In the genomic region with DNA sequence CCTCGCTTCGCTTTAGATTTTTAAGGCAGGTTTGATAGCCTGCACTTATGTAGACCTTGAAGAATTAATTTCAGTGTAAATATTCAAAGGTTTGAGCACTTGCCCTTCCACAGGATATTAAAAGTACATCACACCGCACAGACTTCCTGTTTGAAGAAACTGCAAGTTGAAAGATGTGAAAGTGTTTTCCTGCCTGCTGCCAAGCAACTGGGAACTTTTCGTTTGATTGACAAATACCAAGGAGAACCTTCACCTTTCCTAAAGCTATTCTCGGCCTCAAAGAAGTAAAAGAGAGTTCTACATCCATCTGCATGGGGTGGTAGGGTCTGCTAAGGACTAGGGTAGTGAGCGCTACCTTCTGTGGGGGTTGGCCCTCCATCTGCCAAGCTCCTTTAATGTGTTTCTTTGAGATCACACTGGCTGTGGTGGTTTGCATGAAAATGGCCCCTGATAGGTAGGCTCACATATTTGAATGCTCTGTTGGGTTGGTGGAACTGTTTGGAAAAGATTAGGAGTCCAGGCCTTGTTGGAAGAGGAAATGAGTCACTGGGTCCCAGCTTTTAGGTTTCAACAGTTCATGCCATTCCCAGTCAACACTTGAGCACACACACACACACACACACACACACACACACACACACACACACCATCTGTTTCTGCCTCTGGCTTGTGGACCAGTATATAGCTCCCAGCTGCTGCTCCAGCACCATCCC, we compare ENCODE assay signal across 17 mouse cellular contexts. TPM values are rescaled to one million over a fixed set of nuclear protein-coding genes. Genes with fewer than 3 reads are reported as not detected.
DNase-seq lines count a peak whose midpoint lies in the region; ATAC-seq and TF ChIP-seq lines count a peak whose summit lies in the region.
"Had no signal": no experiment of that assay in that cellular context is flagged by ENCODE, and none has a peak within 500 bp of the region (broad histone marks: within the 10 kb centered on the region; RNA-seq: fewer than 3 reads in every experiment).

No protein-coding gene starts in this region.

- ATAC-seq in heart, embryonic 13.5 days (ENCODE audit: extremely low read depth, insufficient number of reproducible peaks, low FRiP score, low TSS enrichment) = no peak
- ATAC-seq in liver, embryonic 12.5 days = no peak
- ATAC-seq: forebrain, embryonic 14.5 days; hindbrain, embryonic 16.5 days; Patski had no signal

- no peaks in the 10 kb centered on the region for H3K36me3 ChIP-seq in heart, embryonic 13.5 days
- no peaks in the 10 kb centered on the region for H3K36me3 ChIP-seq in liver, embryonic 12.5 days
- H3K36me3 ChIP-seq: embryonic facial prominence, embryonic 15.5 days; heart, embryonic 15.5 days had no signal

- TF ChIP-seq CTCF in left cerebral cortex, adult 2 months (IDR thresholded peaks at IDR 0.05) = no peak

- no peak overlapping the region for H3K4me2 ChIP-seq in heart, embryonic 13.5 days
- H3K4me2 ChIP-seq in liver, embryonic 12.5 days = no peak overlapping the region
- H3K4me2 ChIP-seq: embryonic facial prominence, embryonic 15.5 days; heart, embryonic 15.5 days had no signal

- WGBS in heart, embryonic 13.5 days = 66% methylated on average over 6 of the region's 6 CpGs
- WGBS in liver, embryonic 12.5 days (ENCODE audit: insufficient replicate concordance) = 53% methylated on average over 6 of the region's 6 CpGs

- DNase-seq in heart, postnatal 10 days = no peak
- DNase-seq in thymus, postnatal 14 days = peak; percentile 28
- DNase-seq in thymus, postnatal 4 days = no peak
- no peak for DNase-seq in left cerebral cortex, adult 2 months (ENCODE audit: extremely low spot score in 1 of 2, low spot score in 2 of 2)
- no peak for DNase-seq in cerebellum, postnatal 36 days
- no peak for DNase-seq in Muller cell, postnatal 12 days (ENCODE audit: inconsistent ontology term)
- DNase-seq: cerebellum, postnatal 10 days; gastrocnemius, adult 2 months had no signal

- peaks cover 10% of the 10 kb centered on the region; the same call in 1 of the 2 replicates for H3K4me1 ChIP-seq in heart, embryonic 13.5 days
- H3K4me1 ChIP-seq in liver, embryonic 12.5 days = peaks cover 41% of the 10 kb centered on the region
- H3K4me1 ChIP-seq: embryonic facial prominence, embryonic 15.5 days; heart, embryonic 15.5 days had no signal

- no peak overlapping the region for H3K9ac ChIP-seq in heart, embryonic 13.5 days
- no peak overlapping the region for H3K9ac ChIP-seq in liver, embryonic 12.5 days
- H3K9ac ChIP-seq: embryonic facial prominence, embryonic 15.5 days; heart, embryonic 15.5 days; liver, embryonic 14.5 days had no signal

- intact Hi-C loops in heart, postnatal 10 days (cut with DNase I) = no loop called here
- intact Hi-C loops in left cerebral cortex, adult 2 months (cut with DNase I) = no loop called here

- H3K27ac ChIP-seq in heart, embryonic 13.5 days (replicated peaks) = 0 out of 2 replicates have a peak overlapping the region, but pooled peaks have one; percentile 20
- peak overlapping the region; percentile 52; the same call in 1 of the 2 replicates for H3K27ac ChIP-seq in liver, embryonic 12.5 days
- no peak overlapping the region for H3K27ac ChIP-seq in left cerebral cortex, adult 2 months
- H3K27ac ChIP-seq: embryonic facial prominence, embryonic 15.5 days; heart, embryonic 15.5 days; kidney, postnatal 0 days; liver, embryonic 14.5 days had no signal

- no peaks in the 10 kb centered on the region for H3K27me3 ChIP-seq in heart, embryonic 13.5 days (replicated peaks)
- H3K27me3 ChIP-seq in liver, embryonic 12.5 days (replicated peaks) = 0 out of 2 replicates have a peak, but pooled peaks cover 4% of the 10 kb centered on the region
- H3K27me3 ChIP-seq: embryonic facial prominence, embryonic 15.5 days; heart, embryonic 15.5 days; Patski had no signal

- no peak overlapping the region for H3K4me3 ChIP-seq in heart, embryonic 13.5 days
- H3K4me3 ChIP-seq in liver, embryonic 12.5 days = no peak overlapping the region
- no peak overlapping the region for H3K4me3 ChIP-seq in left cerebral cortex, adult 2 months
- H3K4me3 ChIP-seq: embryonic facial prominence, embryonic 15.5 days; gastrocnemius, adult 2 months; heart, embryonic 15.5 days had no signal

- H3K9me3 ChIP-seq in heart, embryonic 13.5 days = no peaks in the 10 kb centered on the region
- no peaks in the 10 kb centered on the region for H3K9me3 ChIP-seq in liver, embryonic 12.5 days (replicated peaks)
- H3K9me3 ChIP-seq: embryonic facial prominence, embryonic 15.5 days; heart, embryonic 15.5 days had no signal

RNA-seq across cellular contexts. Expression of gene Usp24, which starts 22.5 kb away (rescaled TPM):
- 5.6 and 6.3 TPM in 2 replicates for polyA plus RNA-seq in heart, embryonic 13.5 days (2015; fragmentation: Nextera tagmentation; extraction: Ambion mirVana)
- total RNA-seq in heart, postnatal 10 days (2021) = 10 to 100 TPM; 40.6 to 44.5 TPM
- 13.5 and 13.6 TPM in 2 replicates for polyA plus RNA-seq in liver, embryonic 12.5 days (2016; fragmentation: Nextera tagmentation; extraction: Ambion mirVana)
- 10 to 100 TPM; 43.1 to 44.0 TPM for total RNA-seq in left cerebral cortex, adult 2 months (2021)
